Mouse (Mus musculus) CD4-positive, CD25-positive, alpha-beta regulatory T cell, adult 4 months (primary cell): ENCODE data around the gene Tmtc1. TPM values are rescaled to one million over a fixed set of nuclear protein-coding genes. Genes with fewer than 3 reads are reported as not detected.

ENCODE experiments used
- ATAC-seq: one replicate; pipeline ENCODE4 v1.8.0; 2017
- polyA plus RNA-seq, 2 experiments: library from polyadenylated mRNA; unstranded; fragments of 100-300 nt; shearing (Covaris generic); gene quantifications; one replicate each; pipeline ENCODE4 v1.2.1; 2017

Tmtc1 gene
- polyA plus RNA-seq, 2 experiments from 2014 or later: not detected

- ATAC-seq: no peak
Observed at GRCm38 (mm10) chr6:148367094-148367539, 77.1 kb downstream of the Tmtc1 start.

- no peak for ATAC-seq
Observed at GRCm38 (mm10) chr6:148366629-148367028, 77.6 kb downstream of the Tmtc1 start.

DNA sequence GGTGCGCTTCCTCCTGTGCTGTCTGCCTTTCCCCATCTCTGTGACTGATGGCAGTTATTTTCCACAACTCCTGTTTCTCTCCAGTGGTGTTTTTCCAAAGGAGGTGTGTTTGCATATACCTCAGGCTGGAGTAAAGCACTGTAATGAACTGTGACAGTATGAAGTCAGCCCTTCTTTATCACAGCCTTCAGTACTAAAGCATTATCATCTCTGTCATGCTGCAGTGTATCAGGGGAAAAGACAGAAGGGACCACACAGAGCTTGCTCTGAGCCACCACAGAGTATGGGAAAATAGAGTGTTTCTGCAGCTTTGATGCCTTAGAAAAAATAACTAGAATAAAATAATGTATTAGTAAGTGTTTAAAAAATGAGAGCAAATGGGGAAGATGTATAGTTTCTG, 81.0 kb downstream of the Tmtc1 start:
- ATAC-seq: no peak

- ATAC-seq: no peak
Observed at GRCm38 (mm10) chr6:148362475-148362874, 81.7 kb downstream of the Tmtc1 start.

- no peak for ATAC-seq
Observed at GRCm38 (mm10) chr6:148359348-148359905, 84.8 kb downstream of the Tmtc1 start.

- no peak for ATAC-seq
Observed at GRCm38 (mm10) chr6:148358580-148359246, 85.5 kb downstream of the Tmtc1 start.

DNA sequence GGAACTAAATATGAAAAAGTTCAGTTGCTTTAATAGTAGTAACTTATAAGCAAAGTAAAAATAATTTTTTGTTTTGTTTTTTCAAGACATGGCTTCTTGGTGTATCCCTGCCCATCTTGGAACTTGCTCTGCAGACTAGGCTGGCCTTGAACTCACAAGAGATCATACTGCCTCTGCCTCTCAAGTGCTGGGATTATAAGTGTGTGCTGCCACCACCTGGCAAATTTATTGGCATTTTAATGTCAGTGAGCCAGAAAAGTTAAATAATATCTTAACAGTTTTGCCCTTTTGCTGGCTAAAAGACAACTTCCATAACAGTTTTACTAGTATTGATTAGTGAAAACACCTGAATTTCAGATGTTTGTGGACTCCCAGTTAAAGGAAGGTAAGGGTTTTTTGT, 88.0 kb downstream of the Tmtc1 start:
- ATAC-seq: no peak

DNA sequence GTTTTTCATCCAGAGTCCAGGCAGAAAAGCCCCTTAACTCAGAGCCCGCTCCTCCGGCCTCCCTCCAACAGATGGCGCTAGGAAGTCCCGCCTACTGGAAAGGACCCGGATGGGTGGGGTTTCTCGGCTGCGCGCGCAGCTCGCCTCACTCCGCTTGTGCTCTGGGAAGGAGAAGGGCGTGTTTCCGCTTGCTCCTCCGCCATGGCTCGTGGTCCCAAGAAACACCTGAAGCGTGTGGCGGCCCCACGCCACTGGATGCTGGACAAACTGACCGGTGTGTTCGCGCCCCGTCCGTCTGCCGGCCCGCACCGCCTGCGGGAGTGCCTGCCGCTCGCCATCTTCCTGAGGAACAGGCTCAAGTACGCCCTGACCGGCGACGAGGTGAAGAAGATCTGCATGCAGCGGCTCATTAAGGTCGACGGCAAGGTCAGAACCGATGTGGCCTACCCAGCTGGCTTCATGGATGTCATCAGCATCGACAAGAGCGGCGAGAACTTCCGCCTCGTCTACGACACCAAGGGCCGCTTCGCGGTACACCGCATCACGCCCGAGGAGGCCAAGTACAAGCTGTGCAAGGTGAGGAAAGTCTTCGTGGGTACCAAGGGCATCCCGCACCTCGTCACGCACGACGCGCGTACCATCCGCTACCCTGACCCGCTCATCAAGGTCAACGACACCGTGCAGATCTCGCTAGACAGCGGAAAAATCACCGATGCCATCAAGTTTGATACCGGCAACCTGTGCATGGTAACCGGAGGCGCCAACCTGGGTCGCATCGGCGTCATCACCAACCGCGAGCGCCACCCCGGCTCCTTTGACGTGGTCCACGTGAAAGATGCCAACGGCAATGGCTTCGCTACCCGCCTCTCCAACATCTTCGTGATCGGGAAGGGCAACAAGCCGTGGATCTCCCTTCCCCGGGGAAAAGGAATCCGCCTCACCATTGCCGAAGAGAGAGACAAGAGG, 89.4 kb downstream of the Tmtc1 start:
- no peak for ATAC-seq

GRCm38 (mm10) chr6:148354151-148354508, 90.1 kb downstream of the Tmtc1 start:
- ATAC-seq: no peak

- no peak for ATAC-seq
Observed at GRCm38 (mm10) chr6:148345001-148345400, 99.2 kb downstream of the Tmtc1 start.

DNA sequence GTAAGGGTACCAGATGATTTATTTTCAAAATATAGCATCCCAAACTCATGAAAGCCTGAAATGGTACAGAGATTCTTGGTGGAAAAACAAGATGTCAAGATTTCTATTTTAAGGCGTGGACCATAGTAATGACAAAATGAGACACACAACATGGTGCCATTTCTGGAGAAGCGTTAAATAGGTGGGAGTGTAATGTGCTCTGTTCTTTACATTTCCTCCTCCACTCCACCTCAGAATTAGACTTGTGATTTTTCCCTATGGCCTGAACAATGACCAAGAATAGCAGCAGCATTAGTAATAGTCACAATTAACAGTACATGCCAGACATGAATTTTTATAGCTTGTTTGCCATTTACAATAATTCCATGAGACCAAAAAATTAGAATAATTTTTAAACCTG, 102.0 kb downstream of the Tmtc1 start:
- ATAC-seq: no peak

GRCm38 (mm10) chr6:148341765-148342164, 102.4 kb downstream of the Tmtc1 start:
- ATAC-seq: no peak

DNA sequence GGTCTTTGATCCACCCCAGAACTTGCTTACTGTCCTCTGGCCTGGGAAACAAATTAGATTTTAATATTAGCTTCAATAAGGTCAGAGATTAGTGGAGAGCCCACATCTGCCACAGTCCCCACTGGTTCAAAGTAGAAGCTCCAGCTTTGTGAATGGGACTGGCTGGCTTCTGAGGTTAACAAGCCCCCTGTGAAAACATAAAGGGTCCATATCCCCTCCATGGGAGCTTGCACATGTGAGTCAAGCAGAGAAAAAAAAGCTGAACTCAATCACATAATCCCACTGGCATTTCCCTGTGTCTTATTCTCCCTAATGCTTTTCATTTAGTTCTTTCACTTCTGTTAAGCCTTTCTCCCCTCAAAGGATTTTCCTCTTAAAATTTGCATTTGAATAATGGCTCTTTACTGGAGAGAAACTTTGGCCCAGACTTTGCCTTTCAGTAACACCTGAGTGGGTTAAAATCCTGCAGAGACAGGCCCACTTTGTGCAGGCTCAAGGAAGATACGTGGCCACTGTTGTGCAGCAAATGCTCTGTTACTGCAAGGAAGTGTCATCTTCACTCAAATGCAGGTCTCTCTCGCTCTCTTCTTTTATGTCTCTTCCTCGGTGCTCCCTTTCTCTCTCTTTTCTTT, 105.7 kb downstream of the Tmtc1 start:
- no peak for ATAC-seq

GRCm38 (mm10) chr6:148336290-148336955, 107.8 kb downstream of the Tmtc1 start:
- ATAC-seq: no peak

DNA sequence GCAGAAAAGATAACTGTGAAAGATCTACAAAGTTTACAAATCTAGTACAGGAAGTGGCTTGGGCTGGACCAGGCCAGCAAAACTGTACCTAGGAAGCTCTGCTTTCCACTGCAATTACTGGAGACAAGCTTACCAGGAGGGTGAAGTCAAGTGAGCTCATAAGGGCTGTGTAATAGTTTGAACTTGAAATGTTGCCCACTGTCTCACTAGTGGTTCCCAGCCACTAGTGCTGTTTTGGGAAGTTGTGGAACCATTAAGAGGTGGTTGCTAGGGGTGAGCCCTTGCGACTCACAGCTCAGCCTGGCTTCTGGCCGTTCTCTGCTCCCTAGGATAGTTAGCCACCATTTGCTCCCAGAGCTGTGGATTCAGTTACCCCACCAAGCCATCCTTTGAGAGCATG, 112.3 kb downstream of the Tmtc1 start:
- ATAC-seq: no peak

- no peak for ATAC-seq
Observed at GRCm38 (mm10) chr6:148329976-148330375, 114.2 kb downstream of the Tmtc1 start.

- no peak for ATAC-seq
Observed at GRCm38 (mm10) chr6:148328928-148329327, 115.3 kb downstream of the Tmtc1 start.

DNA sequence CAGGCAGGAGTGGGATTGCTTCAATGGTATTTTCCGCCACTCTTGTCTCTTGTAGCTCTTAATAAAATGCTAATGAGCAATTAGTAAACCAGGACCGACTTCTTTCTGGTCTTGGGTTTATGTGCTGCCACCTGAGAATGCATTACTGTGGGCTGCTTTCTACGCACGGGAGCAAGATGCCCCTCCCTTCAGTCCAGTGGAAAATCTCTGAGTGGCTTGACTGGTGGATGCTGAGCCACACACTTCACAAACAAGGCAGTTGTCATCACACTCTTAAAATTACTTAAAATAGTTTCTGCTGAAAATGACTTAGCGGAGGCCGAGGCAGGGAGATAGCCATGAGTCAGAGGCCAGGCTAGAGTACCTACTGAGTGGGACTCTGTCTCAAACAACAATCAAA, 116.1 kb downstream of the Tmtc1 start:
- ATAC-seq: no peak

DNA sequence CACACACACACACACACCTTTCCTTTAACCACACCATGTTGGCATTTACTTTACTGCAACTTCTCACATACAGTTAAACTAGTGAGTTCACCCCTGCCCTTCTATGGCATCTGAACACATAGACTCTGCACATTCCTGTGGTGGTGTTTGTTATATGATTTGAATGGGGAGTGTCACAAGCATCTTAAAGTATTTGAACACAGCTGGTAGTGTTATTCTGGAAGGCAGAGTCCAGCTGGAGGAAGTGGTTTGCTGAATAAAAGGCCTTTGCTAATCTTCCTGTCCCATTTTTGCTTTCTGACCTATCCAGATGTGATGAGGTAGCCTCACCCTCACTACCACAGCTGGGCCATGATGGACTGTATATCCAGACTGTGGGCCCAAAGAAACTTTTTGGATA, 125.5 kb downstream of the Tmtc1 start:
- no peak for ATAC-seq

GRCm38 (mm10) chr6:148315571-148316080, 128.6 kb downstream of the Tmtc1 start:
- ATAC-seq: no peak

- ATAC-seq: no peak
Observed at GRCm38 (mm10) chr6:148315106-148315505, 129.1 kb downstream of the Tmtc1 start.

DNA sequence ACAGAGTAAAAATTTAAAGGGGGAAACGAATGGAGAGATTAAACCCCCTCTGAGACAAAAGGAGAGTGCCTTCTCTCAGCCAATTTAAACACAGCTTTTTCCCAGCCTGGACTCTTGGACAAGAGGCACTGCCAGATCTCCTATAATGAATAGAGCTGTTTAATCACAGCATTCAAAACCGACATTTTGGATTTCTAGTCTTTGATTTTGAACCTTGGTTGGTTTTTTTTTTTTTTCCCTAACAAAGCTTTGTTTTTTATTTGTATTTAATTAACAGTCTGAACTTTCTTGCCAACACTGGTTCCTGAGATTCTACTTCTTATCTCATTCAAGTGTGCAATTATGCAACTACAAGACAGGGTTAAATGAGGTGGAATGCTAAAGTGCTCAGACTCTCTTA, 133.2 kb downstream of the Tmtc1 start:
- ATAC-seq: no peak
